Mouse (Mus musculus) inflammation-experienced regulatory T-cells, adult 16 weeks (primary cell): ENCODE measurements around the gene Cldn34b3. TPM values are rescaled to one million over a fixed set of nuclear protein-coding genes. Genes with fewer than 3 reads are reported as not detected.

Experiments
- polyA plus RNA-seq: library from polyadenylated mRNA; unstranded; fragments of 100-300 nt; shearing (Covaris generic); gene quantifications from one replicate; pipeline ENCODE4 v1.2.1, GENCODE M21; 2017

Gene Cldn34b3
- polyA plus RNA-seq = not detected

GRCm38 (mm10) chrX:76264004-76264403, at the start of gene Cldn34b3:
Gene Cldn34b3 (plus strand): TSS chrX:76264304.

Other genes with a start within 250 kb of the Cldn34b3 start
- not detected for gene Cldn34b4, start 129.0 kb downstream of the Cldn34b3 start, polyA plus RNA-seq